Mouse (Mus musculus) hindbrain, embryonic 16.5 days (tissue): Measurements from ENCODE around the gene Txk. TPM values are rescaled to one million over a fixed set of nuclear protein-coding genes. Genes with fewer than 3 reads are reported as not detected.

ENCODE experiments used
- ATAC-seq: fragments of 200-750 bp; cut with Nextera tagmentation; 2 replicates; pipeline ENCODE4 v1.8.0; 2017; ENCODE audit warnings: moderate TSS enrichment, moderate library complexity
- H3K27ac ChIP-seq: fragments of 300-500 bp; sonication (generic); 2 replicates; pipeline ENCODE4 v1.5.1; 2014; ENCODE audit warnings: low read depth, mild to moderate bottlenecking, control low read depth, low read length, moderate library complexity
- H3K27me3 ChIP-seq: fragments of 300-500 bp; sonication (generic); replicated peaks from 2 replicates; pipeline ENCODE4 v1.6.1; 2014; ENCODE audit warnings: low read length; ENCODE audit not compliant: control insufficient read depth, insufficient read depth
- H3K36me3 ChIP-seq: fragments of 300-500 bp; sonication (generic); 2 replicates; pipeline ENCODE4 v1.6.1; 2014; ENCODE audit warnings: mild to moderate bottlenecking, low read length, moderate library complexity, mixed read lengths; ENCODE audit not compliant: control insufficient read depth, insufficient read depth
- H3K4me1 ChIP-seq: fragments of 300-500 bp; sonication (generic); 2 replicates; pipeline ENCODE4 v1.6.1; 2014; ENCODE audit warnings: low read depth, low read length; ENCODE audit not compliant: control insufficient read depth, insufficient read depth
- H3K4me2 ChIP-seq: fragments of 300-500 bp; sonication (generic); 2 replicates; pipeline ENCODE4 v1.6.1; 2014; ENCODE audit warnings: mild to moderate bottlenecking, low read length, control low read depth, moderate library complexity
- H3K4me3 ChIP-seq: fragments of 300-500 bp; sonication (generic); 2 replicates; pipeline ENCODE4 v1.5.1; 2014; ENCODE audit warnings: mild to moderate bottlenecking, low read length, control low read depth, moderate library complexity
- H3K9ac ChIP-seq: fragments of 300-500 bp; sonication (generic); 2 replicates; pipeline ENCODE4 v1.6.1; 2014; ENCODE audit warnings: low read depth, mild to moderate bottlenecking, control low read depth, low read length, moderate library complexity
- H3K9me3 ChIP-seq: fragments of 300-500 bp; sonication (generic); 2 replicates; pipeline ENCODE4 v1.6.1; 2014; ENCODE audit warnings: mild to moderate bottlenecking, low read length, moderate library complexity; ENCODE audit not compliant: control insufficient read depth
- WGBS: fragments of 180-500 bp; shearing (Covaris S2); extraction: QIAGEN DNeasy Blood & Tissue Kit; methylation state at CpG from one replicate; pipeline ENCODE4 v1.1.7; 2014; 5-methylcytosine and 5-hydroxymethylcytosine counted together
- polyA plus RNA-seq: library from polyadenylated mRNA; unstranded; fragments of >200 nt; fragmentation: Nextera tagmentation; extraction: Ambion mirVana; gene quantifications from 2 replicates; pipeline ENCODE4 v1.2.1, GENCODE M21; 2015

Txk gene
- polyA plus RNA-seq, 1 experiment from 2014 or later = 0.23 TPM

GRCm38 (mm10) chr5:72664854-72665253 lies 87.7 kb downstream of the Txk start:
- ATAC-seq = no peak
- Histone ChIP-seq H3K27me3 (no peaks in the 10 kb centered on the region), H3K4me2 (no peak overlapping the region), H3K9ac (no peak overlapping the region), H3K36me3 (no peaks in the 10 kb centered on the region), H3K27ac (no peak overlapping the region), H3K4me3 (no peak overlapping the region), H3K9me3 (no peaks in the 10 kb centered on the region), H3K4me1 (no peaks in the 10 kb centered on the region)
- WGBS = 57% methylated on average over 3 of the region's 3 CpGs

DNA sequence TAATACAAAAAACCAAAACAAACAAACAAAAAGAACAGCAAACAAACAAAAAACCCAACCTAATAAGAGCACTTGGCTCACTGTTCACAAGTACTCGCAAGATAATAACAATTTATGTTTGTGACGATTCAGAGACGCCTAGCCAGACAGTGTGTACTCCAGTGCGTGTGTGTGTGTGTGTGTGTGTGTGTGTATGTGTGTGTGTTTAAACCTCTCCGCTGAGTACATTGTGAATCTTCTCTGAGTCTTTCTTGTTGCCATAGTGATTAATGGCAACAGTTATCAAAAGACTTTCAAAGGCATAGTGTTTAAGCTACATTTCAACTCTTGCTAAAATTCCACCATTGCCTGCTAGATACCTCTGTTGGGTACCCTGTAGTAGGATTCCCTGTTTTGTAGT lies 88.5 kb downstream of the Txk start:
- no peaks in the 10 kb centered on the region for H3K36me3 ChIP-seq

GRCm38 (mm10) chr5:72661051-72661781 lies 91.4 kb downstream of the Txk start:
- Histone ChIP-seq H3K36me3 (no peaks in the 10 kb centered on the region), H3K4me2 (no peak overlapping the region), H3K4me1 (no peaks in the 10 kb centered on the region), H3K9ac (no peak overlapping the region), H3K27ac (no peak overlapping the region), H3K27me3 (no peaks in the 10 kb centered on the region), H3K4me3 (no peak overlapping the region), H3K9me3 (no peaks in the 10 kb centered on the region)
- 90% methylated on average over 6 of the region's 6 CpGs for WGBS
- ATAC-seq = no peak

More for the DNA sequence above, 88.5 kb downstream of the Txk start:
- Histone ChIP-seq H3K27ac (no peak overlapping the region), H3K27me3 (no peaks in the 10 kb centered on the region), H3K4me2 (no peak overlapping the region), H3K9me3 (no peaks in the 10 kb centered on the region), H3K9ac (no peak overlapping the region), H3K4me3 (no peak overlapping the region), H3K4me1 (no peaks in the 10 kb centered on the region)
- ATAC-seq = no peak
- WGBS = 70% methylated on average over 5 of the region's 5 CpGs

GRCm38 (mm10) chr5:72658375-72658774 lies 94.2 kb downstream of the Txk start:
- Histone ChIP-seq H3K9me3 (no peaks in the 10 kb centered on the region), H3K27me3 (no peaks in the 10 kb centered on the region; the same call in 1 of the 2 replicates), H3K4me2 (no peak overlapping the region), H3K27ac (no peak overlapping the region), H3K4me1 (no peaks in the 10 kb centered on the region), H3K4me3 (no peak overlapping the region), H3K9ac (no peak overlapping the region), H3K36me3 (no peaks in the 10 kb centered on the region)
- 90% methylated on average over 13 of the region's 13 CpGs for WGBS
- no peak for ATAC-seq

GRCm38 (mm10) chr5:72656270-72656791 lies 96.2 kb downstream of the Txk start:
- WGBS = 67% methylated on average over 7 of the region's 7 CpGs
- ATAC-seq = no peak
- no peaks in the 10 kb centered on the region for H3K9me3 ChIP-seq

GRCm38 (mm10) chr5:72653068-72653674 lies 99.4 kb downstream of the Txk start:
- peaks cover 4% of the 10 kb centered on the region; the same call in 1 of the 2 replicates for H3K27me3 ChIP-seq
- WGBS = 62% methylated on average over 10 of the region's 10 CpGs
- peak; percentile 54; the same call in 1 of the 2 replicates for ATAC-seq

More at GRCm38 (mm10) chr5:72656270-72656791, 96.2 kb downstream of the Txk start:
- H3K36me3 ChIP-seq = no peaks in the 10 kb centered on the region
- no peak overlapping the region for H3K4me3 ChIP-seq
- no peak overlapping the region for H3K9ac ChIP-seq
- H3K27me3 ChIP-seq = no peaks in the 10 kb centered on the region; the same call in 1 of the 2 replicates
- H3K4me1 ChIP-seq = no peaks in the 10 kb centered on the region
- H3K27ac ChIP-seq = no peak overlapping the region
- H3K4me2 ChIP-seq = no peak overlapping the region

GRCm38 (mm10) chr5:72648987-72649735 lies 103.4 kb downstream of the Txk start:
- Histone ChIP-seq H3K4me2 (no peak overlapping the region), H3K9me3 (no peaks in the 10 kb centered on the region), H3K27ac (no peak overlapping the region), H3K36me3 (no peaks in the 10 kb centered on the region), H3K27me3 (peaks cover 11% of the 10 kb centered on the region; the same call in 1 of the 2 replicates), H3K4me1 (peaks cover 8% of the 10 kb centered on the region), H3K4me3 (no peak overlapping the region), H3K9ac (no peak overlapping the region)
- ATAC-seq = no peak
- 86% methylated on average over 9 of the region's 9 CpGs for WGBS

More at GRCm38 (mm10) chr5:72653068-72653674, 99.4 kb downstream of the Txk start:
- Histone ChIP-seq H3K27ac (no peak overlapping the region), H3K4me2 (no peak overlapping the region), H3K4me3 (no peak overlapping the region), H3K9ac (no peak overlapping the region), H3K36me3 (no peaks in the 10 kb centered on the region), H3K9me3 (no peaks in the 10 kb centered on the region), H3K4me1 (no peaks in the 10 kb centered on the region)

- H3K4me1 ChIP-seq = peaks cover 8% of the 10 kb centered on the region
- no peaks in the 10 kb centered on the region for H3K9me3 ChIP-seq
- ATAC-seq = peak; percentile 70
- no peaks in the 10 kb centered on the region for H3K36me3 ChIP-seq
- WGBS = 4% methylated on average over 18 of the region's 18 CpGs
- peaks cover 11% of the 10 kb centered on the region; the same call in 1 of the 2 replicates for H3K27me3 ChIP-seq
- peak overlapping the region; percentile 59 for H3K9ac ChIP-seq
- H3K4me3 ChIP-seq = peak overlapping the region; percentile 55
- no peak overlapping the region for H3K27ac ChIP-seq
- H3K4me2 ChIP-seq = peak overlapping the region; percentile 98
These were observed 104.5 kb downstream of the Txk start for GRCm38 (mm10) chr5:72647958-72648595.
